Mouse (Mus musculus) CH12.LX (cell line): Measurements from ENCODE around the gene Neurl1b. TPM values are rescaled to one million over a fixed set of nuclear protein-coding genes. Genes with fewer than 3 reads are reported as not detected.

Experiments
- DNase-seq: peaks from one replicate; pipeline ENCODE4 v3.0.0-alpha.2; 2013; ENCODE audit errors: extremely low read depth
- H3K27ac ChIP-seq: 2 replicates; pipeline ENCODE4 v1.5.1; 2012; ENCODE audit warnings: low read depth, mild to moderate bottlenecking, control low read depth, moderate library complexity; ENCODE audit not compliant: insufficient read depth
- H3K27me3 ChIP-seq: replicated peaks from 2 replicates; pipeline ENCODE3; 2012; ENCODE audit warnings: inconsistent platforms
- H3K36me3 ChIP-seq, 2 experiments: replicated peaks in 1 of 2; 2 replicates each; pipeline versions ENCODE3 to v1.6.1; 2012; ENCODE audit warnings: inconsistent platforms in 1 of 2, low read length in 1 of 2, mild to moderate bottlenecking in 1 of 2, mixed read lengths in 1 of 2, moderate library complexity in 1 of 2; ENCODE audit not compliant: control insufficient read depth in 1 of 2, insufficient read depth in 1 of 2
- H3K4me1 ChIP-seq, 2 experiments: 2 replicates each; pipeline ENCODE4 v1.6.1; 2012; ENCODE audit warnings: inconsistent platforms in 1 of 2, moderate library complexity in 1 of 2; ENCODE audit not compliant: insufficient read depth in 2 of 2, control insufficient read depth in 1 of 2
- H3K4me2 ChIP-seq: 2 replicates; pipeline ENCODE4 v1.6.1; 2012; ENCODE audit warnings: low read depth, mild to moderate bottlenecking, control low read depth; ENCODE audit not compliant: poor library complexity, insufficient read depth, severe bottlenecking
- H3K4me3 ChIP-seq, 3 experiments: fragments of 150-350 bp in 1 of 3; sonication (generic) in 1 of 3; replicated peaks in 1 of 3; 2 replicates each; pipeline versions ENCODE3 to v1.5.1; 2011 to 2012; ENCODE audit warnings: low read depth in 2 of 3, low read length in 2 of 3, mild to moderate bottlenecking in 2 of 3, moderate library complexity in 2 of 3, control low read depth in 1 of 3, improper control_type of control experiment in 1 of 3, inconsistent platforms in 1 of 3, mixed read lengths in 1 of 3; ENCODE audit not compliant: poor library complexity in 1 of 3
- H3K79me2 ChIP-seq: replicated peaks from 2 replicates; pipeline ENCODE4 v1.6.1; 2012; ENCODE audit warnings: mild to moderate bottlenecking, moderate library complexity; ENCODE audit not compliant: control insufficient read depth, poor library complexity, insufficient read depth, severe bottlenecking; ENCODE audit errors: extremely low read depth
- H3K9ac ChIP-seq: 2 replicates; pipeline ENCODE4 v1.6.1; 2012; ENCODE audit warnings: low read depth, mild to moderate bottlenecking, control low read depth, moderate library complexity; ENCODE audit not compliant: insufficient read depth
- H3K9me3 ChIP-seq: replicated peaks from 2 replicates; pipeline ENCODE3; 2012; ENCODE audit warnings: low read length, inconsistent platforms, mixed read lengths
- CTCF ChIP-seq, 2 experiments: IDR thresholded peaks in 1 of 2; conservative IDR thresholded peaks in 1 of 2; 2 replicates each; pipeline ENCODE4 v1.5.1; 2011 to 2012; ENCODE audit warnings: low read depth in 2 of 2, low read length in 2 of 2, improper control_type of control experiment in 1 of 2, inconsistent platforms in 1 of 2, mild to moderate bottlenecking in 1 of 2, moderate library complexity in 1 of 2
- ELF1 ChIP-seq: IDR thresholded peaks from 2 replicates; pipeline ENCODE4 v1.6.1; 2014; ENCODE audit warnings: low read depth, mild to moderate bottlenecking, inconsistent platforms, low read length, improper control_type of control experiment
- EP300 ChIP-seq: IDR thresholded peaks from 2 replicates; pipeline ENCODE4 v1.6.1; 2011; ENCODE audit warnings: low read length, improper control_type of control experiment
- ETS1 ChIP-seq: conservative IDR thresholded peaks from 2 replicates; pipeline ENCODE4 v1.6.1; 2012; ENCODE audit warnings: low read depth, mild to moderate bottlenecking, inconsistent platforms, low read length, improper control_type of control experiment, moderate library complexity
- JUN ChIP-seq: IDR thresholded peaks from 2 replicates; pipeline ENCODE4 v1.6.1; 2011; ENCODE audit warnings: low read depth, mild to moderate bottlenecking, low read length, improper control_type of control experiment, moderate library complexity; ENCODE audit not compliant: insufficient read depth
- KAT2A ChIP-seq: IDR thresholded peaks from 2 replicates; pipeline ENCODE4 v1.6.1; 2012; ENCODE audit warnings: low read length, improper control_type of control experiment, inconsistent platforms; ENCODE audit not compliant: insufficient replicate concordance
- MXI1 ChIP-seq: IDR thresholded peaks from 2 replicates; pipeline ENCODE4 v1.6.1; 2011; ENCODE audit warnings: mild to moderate bottlenecking, low read depth, low read length, improper control_type of control experiment
- NRF1 ChIP-seq: IDR thresholded peaks from 2 replicates; pipeline ENCODE4 v1.6.1; 2014; ENCODE audit warnings: low read depth, mild to moderate bottlenecking, inconsistent platforms, low read length, improper control_type of control experiment, moderate library complexity
- UBTF ChIP-seq: IDR thresholded peaks from 2 replicates; pipeline ENCODE4 v1.6.1; 2012; ENCODE audit warnings: low read depth, mild to moderate bottlenecking, inconsistent platforms, low read length, improper control_type of control experiment, moderate library complexity
- dilution Hi-C: fragments of 300-500 bp; cut with MboI; formaldehyde crosslinking; loops from 2 replicates; pipeline ENCODE4 v1.14.3; 2020; ENCODE audit warnings: low sequenced_read_pairs; ENCODE audit not compliant: extremely low pct_unique_long_range_greater_than_20kb, extremely low pct_ligation_motif_present
- in situ Hi-C: fragments of 300-500 bp; cut with MboI; formaldehyde crosslinking; loops from 3 replicates; pipeline ENCODE4 v1.14.3; 2019; ENCODE audit warnings: low sequenced_read_pairs, low pct_ligation_motif_present, low pct_unique_long_range_greater_than_20kb, mixed read lengths
- polyA plus RNA-seq: library from polyadenylated mRNA; unstranded; fragments of >175 nt; gene quantifications from 2 replicates; pipeline ENCODE4 v1.2.1, GENCODE M21; 2012; ENCODE audit warnings: low read depth; ENCODE audit not compliant: insufficient read length
- total RNA-seq, 2 experiments: library from RNA; depleted of rRNA; stranded (reverse); fragments of 300-350 nt in 1 of 2; fragments of >200 nt in 1 of 2; gene quantifications; 2 replicates each; pipeline ENCODE4 v1.2.3; 2012 to 2014

Neurl1b gene
- total and polyA plus RNA-seq, 3 experiments: 0.25 TPM; not detected in 2

GRCm38 (mm10) chr17:26494642-26495468 lies 80.2 kb downstream of the Neurl1b start:
- in situ Hi-C loops: no loop called here
- Histone ChIP-seq H3K4me2 (no peak overlapping the region), H3K27me3 (peaks cover 1% of the 10 kb centered on the region), H3K4me1 (peaks cover 0 to 9% of the 10 kb centered on the region in 2 experiments; a peak in 2 of 4 replicates), H3K9ac (no peak overlapping the region), H3K9me3 (peaks cover 42% of the 10 kb centered on the region), H3K79me2 (no peaks in the 10 kb centered on the region), H3K27ac (no peak overlapping the region), H3K4me3 (no peak overlapping the region), H3K36me3 (no peaks in the 10 kb centered on the region)
- dilution Hi-C loops: no loop called here
- DNase-seq: no peak
- no peak for TF ChIP-seq ETS1
- TF ChIP-seq KAT2A: no peak
- no peak for TF ChIP-seq JUN
- TF ChIP-seq MXI1: no peak
- no peak for TF ChIP-seq UBTF
- TF ChIP-seq CTCF (conservative IDR thresholded peaks at IDR 0.05 in 1 of 2, IDR thresholded peaks at IDR 0.05 in 1 of 2; ENCODE audit: low read depth in 2 of 2, low read length in 2 of 2): no peak
- no peak for TF ChIP-seq EP300
- TF ChIP-seq ELF1: no peak
- TF ChIP-seq NRF1: no peak

Other genes starting within 250 kb of the Neurl1b start
- 0.38 and 0.50 TPM in 2 replicates for gene Pdia2, start 215.7 kb upstream of the Neurl1b start, total RNA-seq (2012; rRNA removed)
- gene Pdia2, start 215.7 kb upstream of the Neurl1b start, total RNA-seq (2014; rRNA removed): not detected in 2 replicates
- not detected in 2 replicates for gene Pdia2, start 215.7 kb upstream of the Neurl1b start, polyA plus RNA-seq
- 1.8 and 8.1 TPM in 2 replicates for gene Rgs11, start 211.9 kb upstream of the Neurl1b start, total RNA-seq (2012; rRNA removed)
- gene Rgs11, start 211.9 kb upstream of the Neurl1b start, total RNA-seq (2014; rRNA removed): 0.28 and 0.40 TPM in 2 replicates
- gene Rgs11, start 211.9 kb upstream of the Neurl1b start, polyA plus RNA-seq: 0.13 TPM in 1 of 2 replicates, not detected in the other
- 10.1 and 10.3 TPM in 2 replicates for gene Arhgdig, start 207.0 kb upstream of the Neurl1b start, total RNA-seq (2012; rRNA removed)
- 0.24 TPM in 1 of 2 replicates, not detected in the other for gene Arhgdig, start 207.0 kb upstream of the Neurl1b start, total RNA-seq (2014; rRNA removed)
- 0.60 and 1.6 TPM in 2 replicates for gene Arhgdig, start 207.0 kb upstream of the Neurl1b start, polyA plus RNA-seq
- gene Fam234a, start 170.6 kb upstream of the Neurl1b start, total RNA-seq (2012; rRNA removed): 4.9 and 8.3 TPM in 2 replicates
- 3.6 and 4.1 TPM in 2 replicates for gene Fam234a, start 170.6 kb upstream of the Neurl1b start, total RNA-seq (2014; rRNA removed)
- gene Fam234a, start 170.6 kb upstream of the Neurl1b start, polyA plus RNA-seq: 9.0 and 13.3 TPM in 2 replicates
- gene Luc7l, start 161.9 kb upstream of the Neurl1b start, total RNA-seq (2012; rRNA removed): 46.1 and 63.0 TPM in 2 replicates
- gene Luc7l, start 161.9 kb upstream of the Neurl1b start, total RNA-seq (2014; rRNA removed): 70.2 and 75.9 TPM in 2 replicates
- gene Luc7l, start 161.9 kb upstream of the Neurl1b start, polyA plus RNA-seq: 68.6 and 76.0 TPM in 2 replicates
- gene Ergic1, start 146.7 kb downstream of the Neurl1b start, total RNA-seq (2012; rRNA removed): 129 and 131 TPM in 2 replicates
- gene Ergic1, start 146.7 kb downstream of the Neurl1b start, total RNA-seq (2014; rRNA removed): 89.5 and 93.5 TPM in 2 replicates
- gene Ergic1, start 146.7 kb downstream of the Neurl1b start, polyA plus RNA-seq: 111 and 142 TPM in 2 replicates
- gene Dusp1, start 147.3 kb downstream of the Neurl1b start, total RNA-seq (2012; rRNA removed): 3.5 and 5.6 TPM in 2 replicates
- 2.6 and 3.5 TPM in 2 replicates for gene Dusp1, start 147.3 kb downstream of the Neurl1b start, total RNA-seq (2014; rRNA removed)
- 8.6 and 9.9 TPM in 2 replicates for gene Dusp1, start 147.3 kb downstream of the Neurl1b start, polyA plus RNA-seq
- gene Atp6v0e, start 248.4 kb downstream of the Neurl1b start, total RNA-seq (2012; rRNA removed): 190 and 206 TPM in 2 replicates
- 403 and 422 TPM in 2 replicates for gene Atp6v0e, start 248.4 kb downstream of the Neurl1b start, total RNA-seq (2014; rRNA removed)
- gene Atp6v0e, start 248.4 kb downstream of the Neurl1b start, polyA plus RNA-seq: 190 and 226 TPM in 2 replicates